Mouse (Mus musculus): ENCODE data around the gene Ccdc190.

- TF ChIP-seq CTCF (IDR thresholded peaks at IDR 0.05; ENCODE audit: borderline replicate concordance, extremely low read depth, insufficient read depth, insufficient read length) (no peak), POLR2A (IDR thresholded peaks at IDR 0.05; ENCODE audit: borderline replicate concordance, extremely low read depth, insufficient read depth, insufficient read length, poor library complexity, severe bottlenecking) (no peak)
Observed at GRCm38 (mm10) chr1:169916659-169917058, 11.8 kb upstream of the Ccdc190 start.

Measured in brain, embryonic 14.5 days (tissue).